Mouse (Mus musculus): Measurements from ENCODE around the gene Arpin.

GRCm38 (mm10) chr7:79914556-79914955 is 20.6 kb downstream of the Arpin start:
- peak; percentile 22; the same call in 1 of the 2 replicates for TF ChIP-seq CTCF (IDR thresholded peaks at IDR 0.05; ENCODE audit: borderline replicate concordance, insufficient read depth, low read length)
- no peak for TF ChIP-seq POLR2A (IDR thresholded peaks at IDR 0.05; ENCODE audit: low read depth, low read length)
